Mouse (Mus musculus) testis, adult 2 months (tissue): ENCODE measurements at regions not wholly inside any gene's neighbourhood (a gene's known extent, or its start where the extent isn't known, plus 50 kb on each side); places are given as distances from the start of the nearest gene placed in this dataset.

Experiments used
- H3K27ac ChIP-seq: fragments of 200-500 bp; 2 replicates; pipeline ENCODE4 v1.5.1; 2012; ENCODE audit warnings: low read depth, low read length; ENCODE audit not compliant: control insufficient read depth, insufficient read depth
- H3K27me3 ChIP-seq: fragments of 200-500 bp; 2 replicates; pipeline ENCODE4 v1.6.1; 2012; ENCODE audit warnings: mild to moderate bottlenecking, low read length, moderate library complexity; ENCODE audit not compliant: control insufficient read depth, insufficient read depth
- H3K36me3 ChIP-seq: fragments of 200-500 bp; 2 replicates; pipeline ENCODE4 v1.6.1; 2012; ENCODE audit warnings: mild to moderate bottlenecking, low read length; ENCODE audit not compliant: control insufficient read depth, insufficient read depth
- H3K4me1 ChIP-seq: fragments of 200-500 bp; 2 replicates; pipeline ENCODE4 v1.6.1; 2012; ENCODE audit warnings: low read length; ENCODE audit not compliant: control insufficient read depth, insufficient read depth
- H3K4me3 ChIP-seq: fragments of 200-500 bp; 2 replicates; pipeline ENCODE4 v1.5.1; 2012; ENCODE audit warnings: low read depth, mild to moderate bottlenecking, low read length, moderate library complexity, mixed read lengths; ENCODE audit not compliant: control insufficient read depth
- CTCF ChIP-seq: fragments of 200-500 bp; IDR thresholded peaks from 2 replicates; pipeline ENCODE4 v1.5.1; 2012; ENCODE audit warnings: low read depth, mild to moderate bottlenecking, inconsistent platforms, low read length, moderate library complexity; ENCODE audit not compliant: control insufficient read depth, insufficient read depth, insufficient replicate concordance
- POLR2A ChIP-seq: fragments of 200-500 bp; IDR thresholded peaks from 2 replicates; pipeline ENCODE4 v1.6.1; 2012; ENCODE audit warnings: low read depth, mild to moderate bottlenecking, inconsistent platforms, low read length, moderate library complexity; ENCODE audit not compliant: control insufficient read depth

DNA sequence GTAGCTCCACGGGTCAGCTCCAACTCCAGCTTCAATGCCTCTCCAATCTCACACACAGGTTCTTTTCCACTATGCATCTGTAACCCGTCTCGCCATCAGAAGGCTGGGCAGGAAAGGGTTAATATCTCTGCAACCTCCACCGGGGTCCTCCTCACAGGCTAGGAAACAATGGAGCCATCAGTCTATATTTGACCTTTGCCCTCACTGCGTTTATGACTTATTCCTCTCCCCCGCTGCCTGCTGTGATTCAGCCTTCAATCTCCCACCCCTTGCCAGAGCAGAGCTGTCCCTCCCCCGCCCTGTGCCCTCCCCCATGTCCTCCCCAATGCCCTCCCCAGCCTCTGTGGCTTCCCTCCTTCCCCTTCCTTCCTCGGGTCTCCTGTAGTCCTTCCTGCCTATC lies 89.1 kb downstream of the Mrm1 start:
- Histone ChIP-seq H3K27ac (no peak overlapping the region), H3K27me3 (no peaks in the 10 kb centered on the region), H3K36me3 (no peaks in the 10 kb centered on the region), H3K4me1 (no peaks in the 10 kb centered on the region), H3K4me3 (no peak overlapping the region)
- TF ChIP-seq POLR2A (no peak), CTCF (no peak)

DNA sequence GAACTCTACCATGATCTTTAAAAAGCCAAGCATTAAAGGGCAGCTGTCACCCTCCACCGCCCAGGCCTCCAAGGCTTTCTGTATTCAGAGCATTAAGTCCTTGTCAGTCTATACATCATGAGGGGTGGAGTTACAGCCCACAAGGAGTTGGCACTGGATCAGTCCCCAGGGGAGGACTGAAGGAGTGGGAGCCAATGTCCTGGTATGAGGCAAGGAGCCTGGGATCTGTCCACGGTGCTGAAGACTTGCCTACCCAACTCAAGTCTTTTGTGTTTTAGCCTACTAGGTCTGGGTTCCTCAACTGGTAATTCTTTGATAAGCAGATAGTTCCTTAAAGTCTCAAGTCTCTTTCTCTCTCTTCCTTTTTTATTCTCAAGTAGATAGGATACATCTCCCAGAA lies 90.1 kb downstream of the Mrm1 start:
- TF ChIP-seq POLR2A (no peak), CTCF (no peak)
- Histone ChIP-seq H3K27ac (no peak overlapping the region), H3K27me3 (no peaks in the 10 kb centered on the region), H3K36me3 (no peaks in the 10 kb centered on the region), H3K4me3 (no peak overlapping the region), H3K4me1 (no peaks in the 10 kb centered on the region; the same call in 1 of the 2 replicates)

DNA sequence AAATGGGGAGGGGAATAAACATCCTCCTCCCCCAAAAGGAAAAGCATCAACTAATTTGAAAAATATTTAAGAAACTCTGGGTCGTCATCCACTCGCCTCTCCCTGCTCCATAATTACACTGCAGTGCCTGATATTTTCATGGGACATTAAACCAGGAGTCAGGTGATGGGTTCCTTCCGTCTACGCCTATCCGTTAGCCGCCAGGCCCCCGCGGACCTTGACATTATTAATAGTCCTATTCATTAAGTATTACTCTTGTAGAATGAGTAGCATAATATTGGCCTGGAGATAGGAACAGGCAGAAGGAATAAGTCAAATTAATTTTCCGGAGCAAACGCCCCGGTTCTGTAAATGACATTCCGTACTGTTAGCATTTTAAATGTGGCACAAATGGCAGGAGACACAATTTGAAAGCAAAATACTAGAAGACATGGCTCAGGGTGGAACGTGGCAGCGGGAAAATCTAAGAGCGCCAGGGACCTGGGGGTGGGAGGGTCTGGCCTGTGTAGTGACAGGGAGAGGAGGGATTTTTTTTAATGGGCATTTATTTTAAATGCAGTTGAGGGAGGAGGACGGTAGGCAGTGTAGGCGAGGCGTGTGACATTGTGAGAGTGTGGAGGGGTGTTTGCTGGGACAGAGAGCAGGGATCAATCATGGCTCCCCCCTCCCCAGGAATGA lies 93.2 kb downstream of the Mrm1 start:
- H3K27ac ChIP-seq = no peak overlapping the region
- no peak overlapping the region for H3K4me3 ChIP-seq
- no peaks in the 10 kb centered on the region for H3K27me3 ChIP-seq
- no peak for TF ChIP-seq CTCF
- no peaks in the 10 kb centered on the region for H3K36me3 ChIP-seq
- no peaks in the 10 kb centered on the region; the same call in 1 of the 2 replicates for H3K4me1 ChIP-seq

DNA sequence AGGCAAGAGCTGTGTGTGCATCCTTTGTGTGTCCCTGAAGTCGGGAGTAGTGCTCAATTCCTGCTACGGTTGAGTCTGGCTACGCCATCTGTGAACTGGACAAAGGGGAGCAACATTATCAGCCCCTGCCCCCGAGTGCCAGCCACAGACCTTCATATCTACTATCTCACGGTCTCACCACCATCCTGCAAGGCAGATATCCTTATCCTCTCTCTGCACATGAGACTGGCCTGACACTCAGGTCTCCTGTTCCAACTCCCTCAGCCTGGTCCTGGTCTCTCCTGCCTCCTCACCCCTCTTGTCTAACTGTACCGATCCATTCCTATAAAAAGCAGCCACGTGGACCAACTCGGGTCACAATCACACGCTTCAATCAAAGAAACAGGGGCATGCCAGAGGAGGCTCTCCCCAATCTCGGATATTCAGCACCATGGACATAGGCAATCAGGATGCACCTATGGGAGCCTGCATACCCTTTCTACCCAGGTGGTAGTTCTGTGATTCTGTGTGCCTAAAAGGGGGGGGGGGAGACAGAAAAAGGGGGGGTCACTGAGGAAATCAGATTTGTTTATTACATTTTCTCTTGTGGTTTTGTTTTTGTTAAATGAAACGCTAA lies 94.0 kb downstream of the Mrm1 start:
- H3K4me1 ChIP-seq = no peaks in the 10 kb centered on the region; the same call in 1 of the 2 replicates
- no peaks in the 10 kb centered on the region for H3K27me3 ChIP-seq
- H3K27ac ChIP-seq = no peak overlapping the region
- TF ChIP-seq POLR2A = no peak
- TF ChIP-seq CTCF = no peak
- H3K4me3 ChIP-seq = no peak overlapping the region
- H3K36me3 ChIP-seq = no peaks in the 10 kb centered on the region

DNA sequence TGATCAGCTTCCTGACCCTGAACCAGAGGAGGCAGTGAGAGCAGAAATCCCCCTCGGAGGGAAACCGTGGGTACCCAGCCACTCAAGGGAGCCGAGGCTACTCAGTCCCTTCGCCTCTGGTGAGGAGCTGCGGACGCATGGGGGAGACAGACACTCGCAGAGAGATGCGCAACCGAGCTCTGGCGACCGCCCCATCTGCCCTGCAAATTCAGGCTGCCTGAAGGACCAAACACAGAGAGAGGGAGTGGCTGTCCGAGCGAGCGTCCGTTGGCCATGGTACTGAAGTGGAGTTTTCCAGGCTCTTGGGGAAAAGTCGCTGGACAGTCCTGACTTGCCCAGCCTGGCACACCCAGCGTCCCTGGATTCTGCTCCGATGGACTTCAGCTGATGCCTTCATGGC lies 95.2 kb downstream of the Mrm1 start:
- H3K4me1 ChIP-seq = no peaks in the 10 kb centered on the region; the same call in 1 of the 2 replicates
- no peak overlapping the region for H3K4me3 ChIP-seq
- H3K27me3 ChIP-seq = no peaks in the 10 kb centered on the region
- no peak for TF ChIP-seq CTCF
- no peak overlapping the region for H3K27ac ChIP-seq
- H3K36me3 ChIP-seq = no peaks in the 10 kb centered on the region

DNA sequence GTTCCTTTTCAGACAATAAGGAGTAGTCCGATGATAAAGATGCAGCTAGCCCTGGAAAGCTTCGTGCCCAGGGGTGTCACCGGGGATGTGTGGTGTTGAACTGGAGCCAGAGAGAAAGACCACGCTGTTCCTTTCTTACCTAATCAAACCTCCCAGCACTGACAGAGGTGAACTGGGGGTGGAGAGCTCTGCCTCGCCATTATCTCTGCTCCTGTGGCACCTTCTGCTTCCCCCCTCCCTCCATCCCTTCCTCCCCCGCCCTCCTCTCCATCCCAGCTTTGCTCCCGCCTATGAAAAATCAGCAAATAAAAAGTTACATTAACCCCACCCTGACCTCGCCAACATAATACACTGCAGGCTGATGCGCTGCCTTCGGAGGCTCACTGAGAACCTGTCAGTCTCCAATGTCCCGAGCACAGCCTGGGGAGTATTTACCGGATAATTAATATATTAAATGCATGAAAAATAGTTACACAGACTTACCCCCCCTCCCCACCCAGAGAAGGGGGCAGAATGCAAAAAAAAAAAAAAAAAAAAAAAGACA lies 96.6 kb downstream of the Mrm1 start:
- H3K4me1 ChIP-seq = no peaks in the 10 kb centered on the region; the same call in 1 of the 2 replicates

DNA sequence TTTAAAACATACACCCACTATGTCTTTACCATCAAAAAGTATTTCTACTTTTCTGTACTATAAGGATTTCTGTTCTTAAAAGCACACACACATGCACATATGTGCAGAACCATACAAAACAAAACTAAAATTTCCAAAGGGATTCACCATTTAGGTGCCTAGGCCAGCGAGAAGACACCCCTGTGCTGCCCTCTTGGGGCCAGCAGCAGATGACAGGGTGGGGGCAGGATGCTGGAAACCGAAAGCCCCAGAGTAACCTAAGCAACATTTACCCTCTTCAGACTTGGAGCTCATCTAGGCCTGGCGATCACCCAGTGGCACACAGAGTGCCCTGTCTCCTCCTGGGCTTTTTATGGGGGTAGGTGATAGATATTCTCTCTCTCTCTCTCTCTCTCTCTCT lies 97.3 kb downstream of the Mrm1 start:
- Histone ChIP-seq H3K36me3 (no peaks in the 10 kb centered on the region), H3K27ac (no peak overlapping the region), H3K27me3 (no peaks in the 10 kb centered on the region), H3K4me3 (no peak overlapping the region), H3K4me1 (no peaks in the 10 kb centered on the region; the same call in 1 of the 2 replicates)
- TF ChIP-seq CTCF (peak; percentile 29; the same call in 1 of the 2 replicates), POLR2A (no peak)

More for the DNA sequence above, 96.6 kb downstream of the Mrm1 start:
- Histone ChIP-seq H3K27ac (no peak overlapping the region), H3K4me3 (no peak overlapping the region), H3K27me3 (no peaks in the 10 kb centered on the region), H3K36me3 (no peaks in the 10 kb centered on the region)
- TF ChIP-seq CTCF (no peak), POLR2A (no peak)
